ENCODE assay signal across 9 mouse cellular contexts in the genomic region with DNA sequence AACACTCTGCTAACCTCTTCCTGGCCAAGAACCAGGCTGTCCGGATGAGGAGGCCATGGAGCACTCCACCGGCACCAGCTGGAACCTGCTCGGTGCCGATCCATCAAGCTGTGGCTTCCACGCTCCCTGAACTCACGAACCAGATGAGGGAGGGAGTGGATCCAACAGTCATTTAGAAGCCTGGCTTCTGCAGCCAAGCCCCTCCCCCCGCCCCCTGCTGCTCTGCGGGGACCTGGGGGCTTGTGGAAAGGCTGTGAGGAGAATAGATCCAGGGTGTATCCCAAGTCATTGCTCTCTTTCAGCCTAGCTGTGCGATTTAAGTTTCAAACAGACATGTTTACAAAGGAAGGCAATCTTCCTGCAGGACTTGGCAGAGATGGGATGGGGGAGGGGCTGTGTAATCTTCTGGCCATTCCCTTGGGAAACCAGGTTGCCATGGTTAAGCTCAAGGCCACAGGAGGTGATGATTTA. TPM values are rescaled to one million over a fixed set of nuclear protein-coding genes. Genes with fewer than 3 reads are reported as not detected.
DNase-seq lines count a peak whose midpoint lies in the region; ATAC-seq and TF ChIP-seq lines count a peak whose summit lies in the region.
"Had no signal": no experiment of that assay in that cellular context is flagged by ENCODE, and none has a peak within 500 bp of the region (broad histone marks: within the 10 kb centered on the region; RNA-seq: fewer than 3 reads in every experiment).

No protein-coding gene starts in this region.

- H3K9ac ChIP-seq in ES-E14 (ENCODE audit: insufficient read depth, low read depth, low read length, poor library complexity, severe bottlenecking), result no peak overlapping the region
- no peak overlapping the region for H3K9ac ChIP-seq in heart, embryonic 15.5 days
- H3K9ac ChIP-seq in neural tube, embryonic 12.5 days, result no peak overlapping the region

- WGBS in heart, embryonic 15.5 days, result 5% methylated on average over 9 of the region's 9 CpGs
- 4% methylated on average over 9 of the region's 9 CpGs for WGBS in neural tube, embryonic 12.5 days

- peak; percentile 38 for DNase-seq in ES-E14 (ENCODE audit: low read depth, low spot score)
- peak; percentile 2 for DNase-seq in adipocyte (ENCODE audit: low spot score)
- DNase-seq in kidney, postnatal 25 days, result peak; percentile 28 to 42
- DNase-seq in thymus, adult 18-20 months, result no peak
- DNase-seq in spleen, postnatal 14 days (ENCODE audit: low spot score in 2 of 2), result no peak

- peaks cover 8% of the 10 kb centered on the region for H3K27me3 ChIP-seq in heart, embryonic 15.5 days
- H3K27me3 ChIP-seq in neural tube, embryonic 12.5 days (replicated peaks), result no peaks in the 10 kb centered on the region

- H3K4me3 ChIP-seq in ES-E14 (ENCODE audit: insufficient read depth in 1 of 2, low read depth in 1 of 2, low read length in 2 of 2, poor library complexity in 1 of 2, severe bottlenecking in 1 of 2), result no peak overlapping the region
- H3K4me3 ChIP-seq in heart, embryonic 15.5 days, result no peak overlapping the region
- H3K4me3 ChIP-seq in neural tube, embryonic 12.5 days, result no peak overlapping the region

- H3K4me1 ChIP-seq in ES-E14 (ENCODE audit: control insufficient read depth in 2 of 2, insufficient read depth in 2 of 2, low read length in 2 of 2, poor library complexity in 1 of 2), result peaks cover 3 to 12% of the 10 kb centered on the region in 2 experiments; a peak in 1 of 4 replicates
- H3K4me1 ChIP-seq in heart, embryonic 15.5 days (replicated peaks), result 0 out of 2 replicates have a peak, but pooled peaks cover 7% of the 10 kb centered on the region
- peaks cover 14% of the 10 kb centered on the region for H3K4me1 ChIP-seq in neural tube, embryonic 12.5 days

- H3K4me2 ChIP-seq in heart, embryonic 15.5 days, result peak overlapping the region; percentile 39; the same call in 1 of the 2 replicates
- H3K4me2 ChIP-seq in neural tube, embryonic 12.5 days (replicated peaks), result peak overlapping the region; percentile 51

- no peak overlapping the region for H3K27ac ChIP-seq in ES-E14 (ENCODE audit: insufficient read depth, low read depth, low read length, poor library complexity, severe bottlenecking)
- no peak overlapping the region for H3K27ac ChIP-seq in heart, embryonic 15.5 days
- H3K27ac ChIP-seq in neural tube, embryonic 12.5 days, result no peak overlapping the region

- in situ Hi-C loops in ES-E14 (cut with MboI; ENCODE audit: low sequenced_read_pairs in 2 of 2, unreplicated experiment in 2 of 2), result no loop called here

- H3K9me3 ChIP-seq in ES-E14 (ENCODE audit: control insufficient read depth, insufficient read depth, low read depth, low read length), result no peaks in the 10 kb centered on the region
- no peaks in the 10 kb centered on the region for H3K9me3 ChIP-seq in heart, embryonic 15.5 days (replicated peaks)
- H3K9me3 ChIP-seq in neural tube, embryonic 12.5 days, result no peaks in the 10 kb centered on the region

- H3K36me3 ChIP-seq in ES-E14 (ENCODE audit: control insufficient read depth, insufficient read depth, low read length, poor library complexity, severe bottlenecking), result no peaks in the 10 kb centered on the region
- no peaks in the 10 kb centered on the region for H3K36me3 ChIP-seq in heart, embryonic 15.5 days
- no peaks in the 10 kb centered on the region for H3K36me3 ChIP-seq in neural tube, embryonic 12.5 days

- ATAC-seq in heart, embryonic 15.5 days (replicated peaks; ENCODE audit: insufficient number of reproducible peaks, insufficient read depth, low FRiP score, low read depth), result no peak
- peak; percentile 57 for ATAC-seq in neural tube, embryonic 12.5 days (ENCODE audit: low FRiP score, low read depth)
- ATAC-seq in activated CD4-positive, CD25-positive, alpha-beta regulatory T cell, adult 4 months, result no peak

TF ChIP-seq in ES-E14, 5 proteins besides CTCF, POLR2A, EP300 and RAD21:
- TF ChIP-seq ZC3H11A (IDR thresholded peaks at IDR 0.05; ENCODE audit: borderline replicate concordance, low read depth, low read length), result no peak
- no peak for TF ChIP-seq CHD2 (IDR thresholded peaks at IDR 0.05; ENCODE audit: low read depth, low read length)
- no peak for TF ChIP-seq HCFC1 (IDR thresholded peaks at IDR 0.05; ENCODE audit: borderline replicate concordance, insufficient read depth, low read length)
- TF ChIP-seq MAFK (IDR thresholded peaks at IDR 0.05; ENCODE audit: insufficient read depth, low read depth, low read length), result no peak
- no peak for TF ChIP-seq ZNF384 (IDR thresholded peaks at IDR 0.05; ENCODE audit: low read depth, low read length)

RNA-seq across cellular contexts. Expression of a gene that starts 26.2 kb away (rescaled TPM):
- total RNA-seq in ES-E14 (2012; rRNA removed), result 40.6 and 49.9 TPM in 2 replicates
- polyA plus RNA-seq in heart, embryonic 15.5 days (2015; fragmentation: Nextera tagmentation; extraction: Ambion mirVana), result not detected in 2 replicates
- polyA plus RNA-seq in neural tube, embryonic 12.5 days (2016; fragmentation: Nextera tagmentation; extraction: Ambion mirVana), result not detected in 2 replicates
- under 1 TPM in 1 of 2 experiments, not detected in 1; 0.49 TPM for polyA plus RNA-seq in activated CD4-positive, CD25-positive, alpha-beta regulatory T cell, adult 4 months (2017; shearing (Covaris generic))
- polyA plus RNA-seq: liver, embryonic 16.5 days had no signal

RNA-seq across cellular contexts. Expression of a gene that starts 47.0 kb away (rescaled TPM):
- not detected in 2 replicates for total RNA-seq in ES-E14 (2012; rRNA removed)
- not detected in 2 replicates for polyA plus RNA-seq in heart, embryonic 15.5 days (2015; fragmentation: Nextera tagmentation; extraction: Ambion mirVana)
- not detected in 2 replicates for polyA plus RNA-seq in neural tube, embryonic 12.5 days (2016; fragmentation: Nextera tagmentation; extraction: Ambion mirVana)
- polyA plus RNA-seq in activated CD4-positive, CD25-positive, alpha-beta regulatory T cell, adult 4 months (2017; shearing (Covaris generic)), result not detected
- polyA plus RNA-seq: liver, embryonic 16.5 days had no signal

RNA-seq across cellular contexts. Expression of a gene that starts 58.0 kb away (rescaled TPM):
- not detected in 2 replicates for total RNA-seq in ES-E14 (2012; rRNA removed)
- not detected in 2 replicates for polyA plus RNA-seq in heart, embryonic 15.5 days (2015; fragmentation: Nextera tagmentation; extraction: Ambion mirVana)
- not detected in 2 replicates for polyA plus RNA-seq in neural tube, embryonic 12.5 days (2016; fragmentation: Nextera tagmentation; extraction: Ambion mirVana)
- polyA plus RNA-seq in activated CD4-positive, CD25-positive, alpha-beta regulatory T cell, adult 4 months (2017; shearing (Covaris generic)), result not detected
- polyA plus RNA-seq: liver, embryonic 16.5 days had no signal

Comparison
In these comparisons a context has a peak if more than half of its experiments do, and no peak if none do; other contexts are left out.
1. DNase-seq: peak in ES-E14 (single experiment), adipocyte (single experiment) and kidney, postnatal 25 days (2 of 2); none in thymus, adult 18-20 months (0 of 2) and spleen, postnatal 14 days (0 of 2).